Mouse (Mus musculus) cerebellum, postnatal 25 days (tissue): ENCODE measurements at regions not wholly inside any gene's neighbourhood (a gene's known extent, or its start where the extent isn't known, plus 50 kb on each side); places are given as distances from the start of the nearest gene placed in this dataset.

Experiments
- DNase-seq, 2 experiments: peaks; one replicate each; pipeline ENCODE4 v3.0.0; 2021; ENCODE audit warnings: mixed read lengths in 2 of 2

GRCm38 (mm10) chr14:92764354-92764753, 1126.1 kb downstream of the Pcdh9 start:
- peak in 1 of 2 experiments; percentile 3 for DNase-seq

GRCm38 (mm10) chr14:92754676-92755075, 1135.8 kb downstream of the Pcdh9 start:
- no peak for DNase-seq

GRCm38 (mm10) chr14:92717666-92718065, 1172.8 kb downstream of the Pcdh9 start:
- DNase-seq = no peak

- no peak for DNase-seq
Observed at GRCm38 (mm10) chr14:92688151-92688550, 1202.3 kb downstream of the Pcdh9 start.

- DNase-seq = no peak
Observed at GRCm38 (mm10) chr14:92687106-92687505, 1203.4 kb downstream of the Pcdh9 start.

GRCm38 (mm10) chr14:92678845-92679499, 1211.5 kb downstream of the Pcdh9 start:
- no peak for DNase-seq

- DNase-seq = peak in 1 of 2 experiments; percentile 16
Observed at GRCm38 (mm10) chr14:92674146-92674545, 1216.3 kb downstream of the Pcdh9 start.
